7 mouse cellular contexts compared by ENCODE assay signal in genomic region chr14:75772407-75772806, GRCm38 (mm10). TPM values are rescaled to one million over a fixed set of nuclear protein-coding genes. Genes with fewer than 3 reads are reported as not detected.
DNase-seq lines count a peak whose midpoint lies in the region; ATAC-seq and TF ChIP-seq lines count a peak whose summit lies in the region.
"Not testable (repeated sequence)": the region's sequence is repeated elsewhere in the genome, so short reads cannot be mapped to it uniquely, and the experiment has no call there.

No protein-coding gene starts in this region.

- not testable (repeated sequence) for H3K36me3 ChIP-seq in heart, embryonic 11.5 days (ENCODE audit: control insufficient read depth, insufficient read depth, low read length)
- H3K36me3 ChIP-seq in heart, embryonic 14.5 days (ENCODE audit: control insufficient read depth, insufficient read depth, low read length), result peaks cover 39% of the 10 kb centered on the region
- H3K36me3 ChIP-seq in heart, postnatal 0 days (replicated peaks; ENCODE audit: control insufficient read depth, insufficient read depth, low read length), result peaks cover 22% of the 10 kb centered on the region
- peaks cover 17% of the 10 kb centered on the region for H3K36me3 ChIP-seq in kidney, embryonic 16.5 days (ENCODE audit: insufficient read depth, low read length)
- peaks cover 59% of the 10 kb centered on the region for H3K36me3 ChIP-seq in liver, embryonic 12.5 days
- peaks cover 14% of the 10 kb centered on the region; the same call in 1 of the 2 replicates for H3K36me3 ChIP-seq in liver, embryonic 15.5 days (replicated peaks)

- H3K4me2 ChIP-seq in heart, embryonic 11.5 days; heart, embryonic 14.5 days (ENCODE audit: low read length); heart, postnatal 0 days (ENCODE audit: low read depth, low read length); kidney, embryonic 16.5 days (replicated peaks; ENCODE audit: low read depth, low read length); liver, embryonic 15.5 days: not testable (repeated sequence)
- H3K4me2 ChIP-seq in liver, embryonic 12.5 days, result peak overlapping the region; percentile 53; the same call in 1 of the 2 replicates

- not testable (repeated sequence) for ATAC-seq in heart, embryonic 11.5 days (replicated peaks; ENCODE audit: insufficient number of reproducible peaks, low FRiP score, low TSS enrichment); heart, embryonic 14.5 days (ENCODE audit: insufficient number of reproducible peaks, insufficient read depth, low FRiP score, low read depth); heart, postnatal 0 days (ENCODE audit: insufficient read depth, low read depth); kidney, embryonic 16.5 days (ENCODE audit: low FRiP score, low TSS enrichment)
- ATAC-seq in liver, embryonic 12.5 days, result peak; percentile 58
- peak; percentile 50 for ATAC-seq in liver, embryonic 15.5 days (ENCODE audit: insufficient read depth)
- ATAC-seq in megakaryocyte-erythroid progenitor cell, adult 5-6 weeks (replicated peaks; ENCODE audit: low FRiP score, low TSS enrichment, poor library complexity, severe bottlenecking), result peak; percentile 26; the same call in 1 of the 2 replicates

- TF ChIP-seq EP300 in heart, postnatal 0 days (IDR thresholded peaks at IDR 0.05; ENCODE audit: low read depth), result not testable (repeated sequence)

- WGBS in heart, embryonic 11.5 days (ENCODE audit: insufficient replicate concordance), result 62% methylated on average over 3 of the region's 3 CpGs
- 69% methylated on average over 3 of the region's 3 CpGs for WGBS in heart, embryonic 14.5 days
- 69% methylated on average over 3 of the region's 3 CpGs for WGBS in heart, postnatal 0 days
- 94% methylated on average over 3 of the region's 3 CpGs for WGBS in kidney, embryonic 16.5 days
- 53% methylated on average over 3 of the region's 3 CpGs for WGBS in liver, embryonic 12.5 days (ENCODE audit: insufficient replicate concordance)
- WGBS in liver, embryonic 15.5 days (ENCODE audit: insufficient replicate concordance), result 49% methylated on average over 3 of the region's 3 CpGs

- not testable (repeated sequence) for H3K27me3 ChIP-seq in heart, embryonic 11.5 days (ENCODE audit: control insufficient read depth, insufficient read depth, low read length); heart, embryonic 14.5 days (ENCODE audit: control insufficient read depth, insufficient read depth, low read length); heart, postnatal 0 days (ENCODE audit: control insufficient read depth, insufficient read depth, low read length); kidney, embryonic 16.5 days (ENCODE audit: insufficient read depth, low read length); liver, embryonic 12.5 days (replicated peaks); liver, embryonic 15.5 days

- DNase-seq in heart, postnatal 0 days (ENCODE audit: low spot score), result not testable (repeated sequence)

- peak overlapping the region; percentile 81 for H3K27ac ChIP-seq in heart, embryonic 11.5 days (ENCODE audit: low read depth, low read length)
- peak overlapping the region; percentile 84 to 85 for H3K27ac ChIP-seq in heart, embryonic 14.5 days (replicated peaks in 1 of 2; ENCODE audit: control insufficient read depth in 1 of 2, insufficient read depth in 1 of 2, low read depth in 2 of 2, low read length in 2 of 2)
- H3K27ac ChIP-seq in heart, postnatal 0 days (ENCODE audit: low read depth), result peak overlapping the region; percentile 92
- 0 out of 2 replicates have a peak overlapping the region, but pooled peaks have one; percentile 24 for H3K27ac ChIP-seq in kidney, embryonic 16.5 days (ENCODE audit: low read length)
- peak overlapping the region; percentile 83 for H3K27ac ChIP-seq in liver, embryonic 12.5 days
- peak overlapping the region; percentile 79 for H3K27ac ChIP-seq in liver, embryonic 15.5 days (replicated peaks)

- TF ChIP-seq CTCF in heart, postnatal 0 days (IDR thresholded peaks at IDR 0.05; ENCODE audit: low read depth), result not testable (repeated sequence)

- not testable (repeated sequence) for H3K9me3 ChIP-seq in heart, embryonic 11.5 days (replicated peaks; ENCODE audit: control insufficient read depth, low read length); heart, embryonic 14.5 days (ENCODE audit: control insufficient read depth, low read length); heart, postnatal 0 days (replicated peaks; ENCODE audit: control insufficient read depth, low read length); kidney, embryonic 16.5 days (ENCODE audit: low read length); liver, embryonic 12.5 days (replicated peaks); liver, embryonic 15.5 days (replicated peaks)

- not testable (repeated sequence) for H3K4me3 ChIP-seq in heart, embryonic 11.5 days (ENCODE audit: low read depth, low read length); heart, embryonic 14.5 days (ENCODE audit: control insufficient read depth in 1 of 2, insufficient read depth in 1 of 2, low read depth in 1 of 2, low read length in 2 of 2); heart, postnatal 0 days (ENCODE audit: low read depth, low read length); kidney, embryonic 16.5 days (ENCODE audit: low read length); liver, embryonic 12.5 days; liver, embryonic 15.5 days (replicated peaks)

- H3K9ac ChIP-seq in heart, embryonic 11.5 days (ENCODE audit: low read depth, low read length); heart, embryonic 14.5 days (ENCODE audit: low read length); kidney, embryonic 16.5 days (replicated peaks; ENCODE audit: low read length); liver, embryonic 15.5 days: not testable (repeated sequence)
- H3K9ac ChIP-seq in heart, postnatal 0 days (replicated peaks; ENCODE audit: low read depth, low read length), result 0 out of 2 replicates have a peak overlapping the region, but pooled peaks have one; percentile 41
- peak overlapping the region; percentile 42; the same call in 1 of the 2 replicates for H3K9ac ChIP-seq in liver, embryonic 12.5 days

- peaks cover 17% of the 10 kb centered on the region for H3K4me1 ChIP-seq in heart, embryonic 11.5 days (ENCODE audit: control insufficient read depth, insufficient read depth, low read length)
- peaks cover 18 to 21% of the 10 kb centered on the region in 2 experiments for H3K4me1 ChIP-seq in heart, embryonic 14.5 days (ENCODE audit: control insufficient read depth in 2 of 2, insufficient read depth in 2 of 2, low read length in 2 of 2)
- peaks cover 14% of the 10 kb centered on the region for H3K4me1 ChIP-seq in heart, postnatal 0 days (ENCODE audit: control insufficient read depth, insufficient read depth)
- peaks cover 32% of the 10 kb centered on the region for H3K4me1 ChIP-seq in kidney, embryonic 16.5 days (ENCODE audit: insufficient read depth, low read length)
- peaks cover 41% of the 10 kb centered on the region for H3K4me1 ChIP-seq in liver, embryonic 12.5 days
- peaks cover 39% of the 10 kb centered on the region for H3K4me1 ChIP-seq in liver, embryonic 15.5 days (replicated peaks)

RNA-seq across cellular contexts. Expression of gene Slc25a30, which starts 14.4 kb away (rescaled TPM):
- 5.8 and 7.2 TPM in 2 replicates for polyA plus RNA-seq in heart, embryonic 11.5 days (2014; fragmentation: Nextera tagmentation; extraction: Ambion mirVana)
- polyA plus RNA-seq in heart, embryonic 14.5 days (2014; fragmentation: Nextera tagmentation; extraction: Ambion mirVana), result 8.3 and 9.2 TPM in 2 replicates
- total RNA-seq in heart, postnatal 0 days (2014; rRNA removed; ENCODE audit: low replicate concordance), result 39.0 and 39.2 TPM in 2 replicates
- 6.2 and 6.3 TPM in 2 replicates for polyA plus RNA-seq in heart, postnatal 0 days (2015; fragmentation: Nextera tagmentation; extraction: Ambion mirVana)
- polyA plus RNA-seq in kidney, embryonic 16.5 days (2015; fragmentation: Nextera tagmentation; extraction: Ambion mirVana), result 13.0 and 13.1 TPM in 2 replicates
- polyA plus RNA-seq in liver, embryonic 12.5 days (2016; fragmentation: Nextera tagmentation; extraction: Ambion mirVana), result 3.0 and 3.3 TPM in 2 replicates
- 1.5 and 1.8 TPM in 2 replicates for polyA plus RNA-seq in liver, embryonic 15.5 days (2015; fragmentation: Nextera tagmentation; extraction: Ambion mirVana)
- total RNA-seq in megakaryocyte-erythroid progenitor cell, adult 5-6 weeks (2014; fragmentation: Nextera tagmentation), result 26.0 and 33.0 TPM in 2 replicates
- total RNA-seq in megakaryocyte-erythroid progenitor cell, adult 5-6 weeks (2017), result 22.5 and 32.6 TPM in 2 replicates

RNA-seq across cellular contexts. Expression of gene Cog3, which starts 18.1 kb away (rescaled TPM):
- 14.7 and 18.0 TPM in 2 replicates for polyA plus RNA-seq in heart, embryonic 11.5 days (2014; fragmentation: Nextera tagmentation; extraction: Ambion mirVana)
- 16.0 and 16.5 TPM in 2 replicates for polyA plus RNA-seq in heart, embryonic 14.5 days (2014; fragmentation: Nextera tagmentation; extraction: Ambion mirVana)
- total RNA-seq in heart, postnatal 0 days (2014; rRNA removed; ENCODE audit: low replicate concordance), result 12.9 and 18.3 TPM in 2 replicates
- polyA plus RNA-seq in heart, postnatal 0 days (2015; fragmentation: Nextera tagmentation; extraction: Ambion mirVana), result 7.6 and 8.6 TPM in 2 replicates
- polyA plus RNA-seq in kidney, embryonic 16.5 days (2015; fragmentation: Nextera tagmentation; extraction: Ambion mirVana), result 24.2 and 25.2 TPM in 2 replicates
- polyA plus RNA-seq in liver, embryonic 12.5 days (2016; fragmentation: Nextera tagmentation; extraction: Ambion mirVana), result 11.7 and 12.1 TPM in 2 replicates
- polyA plus RNA-seq in liver, embryonic 15.5 days (2015; fragmentation: Nextera tagmentation; extraction: Ambion mirVana), result 6.9 and 7.1 TPM in 2 replicates
- total RNA-seq in megakaryocyte-erythroid progenitor cell, adult 5-6 weeks (2014; fragmentation: Nextera tagmentation), result 36.7 and 47.3 TPM in 2 replicates
- 31.6 and 36.7 TPM in 2 replicates for total RNA-seq in megakaryocyte-erythroid progenitor cell, adult 5-6 weeks (2017)

Comparison
In these comparisons a context has a peak if more than half of its experiments do, and no peak if none do; other contexts are left out.
1. H3K27ac ChIP-seq: peak in every context shown above with its lines; median percentile 92 in heart, postnatal 0 days; 84 in heart, embryonic 14.5 days; 83 in liver, embryonic 12.5 days; 81 in heart, embryonic 11.5 days; 79 in liver, embryonic 15.5 days; 24 in kidney, embryonic 16.5 days.